Mouse (Mus musculus): ENCODE results near the gene Slc34a3. TPM values are rescaled to one million over a fixed set of nuclear protein-coding genes. Genes with fewer than 3 reads are reported as not detected.

Gene Slc34a3
- total and polyA plus RNA-seq, 3 experiments = not detected

GRCm38 (mm10) chr2:25195211-25196156, 38.7 kb downstream of the Slc34a3 start:
- no peak for TF ChIP-seq EP300 (IDR thresholded peaks at IDR 0.05; ENCODE audit: insufficient read depth, low read depth, low read length)
- TF ChIP-seq CTCF (IDR thresholded peaks at IDR 0.05) = no peak
- no peak for TF ChIP-seq POLR2A (IDR thresholded peaks at IDR 0.05; ENCODE audit: insufficient read depth, low read depth, low read length)
- intact Hi-C loops (cut with DNase I) = loop anchor here (1.0 to 2.0 kb wide), 3 partner anchors 15 to 71 kb away; partner anchors contain the start of gene Nrarp
- Histone ChIP-seq H3K4me3 (peak overlapping the region; percentile 52), H3K36me3 (ENCODE audit: control insufficient read depth, insufficient read depth, low read length) (no peaks in the 10 kb centered on the region), H3K4me1 (ENCODE audit: control insufficient read depth, insufficient read depth, low read length) (peaks cover 20% of the 10 kb centered on the region), H3K9ac (ENCODE audit: low read depth, low read length) (peak overlapping the region; percentile 51), H3K79me2 (replicated peaks; ENCODE audit: control insufficient read depth, insufficient read depth, low read length) (no peaks in the 10 kb centered on the region), H3K27me3 (ENCODE audit: control insufficient read depth, insufficient read depth, low read length) (no peaks in the 10 kb centered on the region), H3K27ac (peak overlapping the region; percentile 95)
- DNase-seq = peak; percentile 76 to 88
- WGBS = 16% methylated on average over 55 of the region's 55 CpGs

- intact Hi-C loops (cut with DNase I) = loop anchor here (2.0 kb wide), 1 partner anchor 72 kb away; no protein-coding TSS in a partner anchor
- Histone ChIP-seq H3K79me2 (replicated peaks; ENCODE audit: control insufficient read depth, insufficient read depth, low read length) (no peaks in the 10 kb centered on the region), H3K27me3 (ENCODE audit: control insufficient read depth, insufficient read depth, low read length) (no peaks in the 10 kb centered on the region), H3K36me3 (ENCODE audit: control insufficient read depth, insufficient read depth, low read length) (no peaks in the 10 kb centered on the region), H3K27ac (peak overlapping the region; percentile 95), H3K9ac (ENCODE audit: low read depth, low read length) (peak overlapping the region; percentile 51), H3K4me1 (ENCODE audit: control insufficient read depth, insufficient read depth, low read length) (peaks cover 20% of the 10 kb centered on the region), H3K4me3 (peak overlapping the region; percentile 52)
- peak in 1 of 2 experiments; percentile 50 for DNase-seq
- 61% methylated on average over 17 of the region's 17 CpGs for WGBS
- no peak for TF ChIP-seq EP300 (IDR thresholded peaks at IDR 0.05; ENCODE audit: insufficient read depth, low read depth, low read length)
- no peak for TF ChIP-seq CTCF (IDR thresholded peaks at IDR 0.05)
- TF ChIP-seq POLR2A (IDR thresholded peaks at IDR 0.05; ENCODE audit: insufficient read depth, low read depth, low read length) = no peak
These were observed 39.5 kb downstream of the Slc34a3 start for GRCm38 (mm10) chr2:25194486-25195171.

GRCm38 (mm10) chr2:25194006-25194405, 40.2 kb downstream of the Slc34a3 start:
- WGBS = 39% methylated on average over 5 of the region's 5 CpGs
- H3K9ac ChIP-seq (ENCODE audit: low read depth, low read length) = peak overlapping the region; percentile 32
- peak overlapping the region; percentile 95 for H3K27ac ChIP-seq
- no peaks in the 10 kb centered on the region for H3K36me3 ChIP-seq (ENCODE audit: control insufficient read depth, insufficient read depth, low read length)
- H3K27me3 ChIP-seq (ENCODE audit: control insufficient read depth, insufficient read depth, low read length) = no peaks in the 10 kb centered on the region
- H3K4me1 ChIP-seq (ENCODE audit: control insufficient read depth, insufficient read depth, low read length) = peaks cover 20% of the 10 kb centered on the region
- peak overlapping the region; percentile 20; the same call in 1 of the 2 replicates for H3K4me3 ChIP-seq
- DNase-seq = no peak
- TF ChIP-seq CTCF (IDR thresholded peaks at IDR 0.05) (no peak), POLR2A (IDR thresholded peaks at IDR 0.05; ENCODE audit: insufficient read depth, low read depth, low read length) (no peak), EP300 (IDR thresholded peaks at IDR 0.05; ENCODE audit: insufficient read depth, low read depth, low read length) (no peak)
- intact Hi-C loops (cut with DNase I) = loop anchor here (2.0 kb wide), 1 partner anchor 73 kb away; no protein-coding TSS in a partner anchor
- no peaks in the 10 kb centered on the region for H3K79me2 ChIP-seq (replicated peaks; ENCODE audit: control insufficient read depth, insufficient read depth, low read length)

GRCm38 (mm10) chr2:25193330-25193770, 40.8 kb downstream of the Slc34a3 start:
- Histone ChIP-seq H3K4me3 (peak overlapping the region; percentile 20; the same call in 1 of the 2 replicates), H3K4me1 (ENCODE audit: control insufficient read depth, insufficient read depth, low read length) (peaks cover 20% of the 10 kb centered on the region), H3K27me3 (ENCODE audit: control insufficient read depth, insufficient read depth, low read length) (no peaks in the 10 kb centered on the region), H3K79me2 (replicated peaks; ENCODE audit: control insufficient read depth, insufficient read depth, low read length) (no peaks in the 10 kb centered on the region), H3K9ac (ENCODE audit: low read depth, low read length) (no peak overlapping the region), H3K36me3 (ENCODE audit: control insufficient read depth, insufficient read depth, low read length) (no peaks in the 10 kb centered on the region), H3K27ac (peak overlapping the region; percentile 95)
- WGBS = 2% methylated on average over 6 of the region's 6 CpGs
- peak; percentile 86 to 88 for DNase-seq
- intact Hi-C loops (cut with DNase I) = loop anchor here (1.0 to 2.0 kb wide), 2 partner anchors 17 to 35 kb away; partner anchors contain the start of gene Nelfb
- peak; percentile 99 for TF ChIP-seq EP300 (IDR thresholded peaks at IDR 0.05; ENCODE audit: insufficient read depth, low read depth, low read length)
- TF ChIP-seq CTCF (IDR thresholded peaks at IDR 0.05) = peak; percentile 96
- no peak; the same call in 1 of the 2 replicates for TF ChIP-seq POLR2A (IDR thresholded peaks at IDR 0.05; ENCODE audit: insufficient read depth, low read depth, low read length)

- WGBS = 86% methylated on average over 6 of the region's 6 CpGs
- Histone ChIP-seq H3K27me3 (ENCODE audit: control insufficient read depth, insufficient read depth, low read length) (no peaks in the 10 kb centered on the region), H3K4me1 (ENCODE audit: control insufficient read depth, insufficient read depth, low read length) (peaks cover 4% of the 10 kb centered on the region), H3K79me2 (replicated peaks; ENCODE audit: control insufficient read depth, insufficient read depth, low read length) (no peaks in the 10 kb centered on the region), H3K27ac (no peak overlapping the region), H3K36me3 (ENCODE audit: control insufficient read depth, insufficient read depth, low read length) (no peaks in the 10 kb centered on the region), H3K9ac (ENCODE audit: low read depth, low read length) (no peak overlapping the region), H3K4me3 (no peak overlapping the region)
- TF ChIP-seq EP300 (IDR thresholded peaks at IDR 0.05; ENCODE audit: insufficient read depth, low read depth, low read length) (no peak), POLR2A (IDR thresholded peaks at IDR 0.05; ENCODE audit: insufficient read depth, low read depth, low read length) (no peak), CTCF (IDR thresholded peaks at IDR 0.05) (no peak)
- no peak for DNase-seq
- intact Hi-C loops (cut with DNase I) = no loop called here
These were observed 46.3 kb downstream of the Slc34a3 start for GRCm38 (mm10) chr2:25187841-25188240.
